Mouse (Mus musculus) erythroblast, embryonic 14.5 days (primary cell): ENCODE data around the gene Ccdc80.

Experiments
- GATA1 ChIP-seq: IDR thresholded peaks from 2 replicates; pipeline ENCODE4 v1.6.1; 2012; ENCODE audit warnings: low read length, inconsistent platforms, mixed read lengths
- TAL1 ChIP-seq: IDR thresholded peaks from 3 replicates; pipeline ENCODE4 v1.6.1; 2012; ENCODE audit warnings: low read length, inconsistent platforms, mixed read lengths

DNA sequence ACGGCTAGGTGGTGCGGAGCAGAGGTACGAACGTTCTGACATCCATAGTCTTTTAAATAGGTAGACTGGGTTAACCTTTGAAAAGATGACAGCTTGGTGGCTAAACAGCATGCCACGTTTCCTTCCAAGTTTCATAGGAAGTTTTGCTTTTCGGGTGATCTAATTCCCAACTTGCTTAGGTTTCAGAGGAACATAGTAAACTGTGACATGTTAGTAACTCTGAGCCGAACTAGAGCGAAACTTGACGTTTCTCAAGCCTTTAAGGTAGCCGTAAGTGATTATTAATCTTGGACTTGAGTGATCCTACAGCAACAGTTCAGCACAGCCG, 66.2 kb downstream of the Ccdc80 start:
- TF ChIP-seq TAL1, result no peak
- TF ChIP-seq GATA1, result no peak
